Comparison of ENCODE assay signal across 25 mouse cellular contexts in the genomic region with DNA sequence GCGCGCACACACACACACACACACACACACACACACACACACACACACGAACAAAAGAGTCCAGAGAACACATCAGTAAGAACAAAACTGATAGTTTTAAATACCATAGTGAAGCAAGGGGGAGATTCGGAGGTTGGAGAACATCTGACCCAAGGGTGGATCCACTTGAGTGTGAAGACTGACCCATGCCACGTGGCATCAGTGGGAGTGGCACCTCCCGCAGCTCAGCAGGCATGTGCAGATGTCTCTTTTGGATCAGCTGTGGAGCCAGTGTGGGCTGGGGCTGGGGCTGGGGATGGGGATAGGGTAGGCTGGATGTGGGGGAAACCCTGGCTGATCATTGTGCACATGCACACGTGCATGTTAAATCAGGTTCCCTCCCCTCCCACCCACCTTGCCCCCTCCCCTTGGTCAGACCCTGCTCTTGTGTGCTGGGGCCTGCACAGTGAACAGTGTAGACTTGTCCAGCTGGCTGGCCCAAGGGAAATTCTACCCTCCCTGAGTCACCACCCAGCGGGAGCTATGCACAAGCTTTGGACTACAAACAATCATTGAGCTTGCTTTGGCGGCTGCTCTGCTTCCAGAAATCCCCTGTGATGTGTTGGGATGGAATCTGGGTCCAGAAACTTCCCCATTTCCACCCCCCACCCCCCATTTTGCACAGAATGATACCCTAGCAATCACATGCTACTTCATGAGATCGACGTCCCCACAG. TPM values are rescaled to one million over a fixed set of nuclear protein-coding genes. Genes with fewer than 3 reads are reported as not detected.
DNase-seq lines count a peak whose midpoint lies in the region; ATAC-seq and TF ChIP-seq lines count a peak whose summit lies in the region.
"Had no signal": no experiment of that assay in that cellular context is flagged by ENCODE, and none has a peak within 500 bp of the region (broad histone marks: within the 10 kb centered on the region; RNA-seq: fewer than 3 reads in every experiment).

No protein-coding gene starts in this region.

- H3K27ac ChIP-seq in gastrocnemius, adult 2 months, result no peak overlapping the region; the same call in 1 of the 2 replicates
- H3K27ac ChIP-seq in hindbrain, postnatal 0 days, result no peak overlapping the region
- no peak overlapping the region for H3K27ac ChIP-seq in hindbrain, embryonic 16.5 days (ENCODE audit: low read depth, low read length)
- H3K27ac ChIP-seq: forebrain, embryonic 15.5 days; kidney, embryonic 15.5 days; liver, embryonic 13.5 days; midbrain, embryonic 13.5 days; neural tube, embryonic 12.5 days had no signal

- peak; percentile 55 for DNase-seq in gastrocnemius, adult 2 months
- DNase-seq in gastrocnemius, postnatal 36 days, result no peak
- DNase-seq in hindbrain, postnatal 0 days (ENCODE audit: low spot score), result peak; percentile 9
- peak; percentile 80 for DNase-seq in NIH3T3 (ENCODE audit: low read depth)
- no peak for DNase-seq in kidney, postnatal 14 days
- no peak for DNase-seq in left cerebral cortex, adult 8-10 months (ENCODE audit: low spot score in 2 of 2)
- DNase-seq: adrenal gland, postnatal 25 days; cerebellum, adult 9-10 months; kidney, adult 11 months; kidney, postnatal 4 days; liver, embryonic 13.5 days; lung, adult 2 months; right cerebral cortex, postnatal 14 days; thymus, postnatal 14 days had no signal

- no peaks in the 10 kb centered on the region for H3K9me3 ChIP-seq in hindbrain, postnatal 0 days (ENCODE audit: low read length)
- no peaks in the 10 kb centered on the region for H3K9me3 ChIP-seq in hindbrain, embryonic 16.5 days (ENCODE audit: control insufficient read depth, low read length)
- H3K9me3 ChIP-seq: forebrain, embryonic 15.5 days; kidney, embryonic 15.5 days; liver, embryonic 13.5 days; megakaryocyte, embryonic 14.5 days; midbrain, embryonic 13.5 days; neural tube, embryonic 12.5 days had no signal

- H3K36me3 ChIP-seq in hindbrain, postnatal 0 days (ENCODE audit: insufficient read depth, low read length), result no peaks in the 10 kb centered on the region
- no peaks in the 10 kb centered on the region for H3K36me3 ChIP-seq in hindbrain, embryonic 16.5 days (ENCODE audit: control insufficient read depth, insufficient read depth, low read length)
- H3K36me3 ChIP-seq: forebrain, embryonic 15.5 days; kidney, embryonic 15.5 days; liver, embryonic 13.5 days; midbrain, embryonic 13.5 days; neural tube, embryonic 12.5 days had no signal

- intact Hi-C loops in gastrocnemius, adult 2 months (cut with DNase I), result no loop called here
- intact Hi-C loops in gastrocnemius, postnatal 36 days (cut with DNase I), result no loop called here

- no peaks in the 10 kb centered on the region for H3K4me1 ChIP-seq in hindbrain, postnatal 0 days (ENCODE audit: insufficient read depth, low read length)
- no peaks in the 10 kb centered on the region for H3K4me1 ChIP-seq in hindbrain, embryonic 16.5 days (ENCODE audit: control insufficient read depth, insufficient read depth, low read depth, low read length)
- H3K4me1 ChIP-seq: forebrain, embryonic 15.5 days; liver, embryonic 13.5 days; midbrain, embryonic 13.5 days; neural tube, embryonic 12.5 days had no signal

- ATAC-seq in hindbrain, postnatal 0 days, result no peak
- no peak for ATAC-seq in hindbrain, embryonic 16.5 days
- ATAC-seq: forebrain, embryonic 15.5 days; midbrain, embryonic 13.5 days had no signal

- H3K4me2 ChIP-seq in hindbrain, postnatal 0 days (ENCODE audit: low read depth, low read length), result no peak overlapping the region
- no peak overlapping the region for H3K4me2 ChIP-seq in hindbrain, embryonic 16.5 days (ENCODE audit: low read length)
- H3K4me2 ChIP-seq: forebrain, embryonic 15.5 days; kidney, embryonic 15.5 days; liver, embryonic 13.5 days; midbrain, embryonic 13.5 days; neural tube, embryonic 12.5 days had no signal

- H3K4me3 ChIP-seq in gastrocnemius, adult 2 months, result no peak overlapping the region
- no peak overlapping the region for H3K4me3 ChIP-seq in hindbrain, postnatal 0 days (ENCODE audit: low read length)
- no peak overlapping the region for H3K4me3 ChIP-seq in hindbrain, embryonic 16.5 days (ENCODE audit: low read length)
- H3K4me3 ChIP-seq: forebrain, embryonic 15.5 days; kidney, embryonic 15.5 days; liver, embryonic 13.5 days; midbrain, embryonic 13.5 days; neural tube, embryonic 12.5 days had no signal

- WGBS in hindbrain, postnatal 0 days, result 77% methylated on average over 11 of the region's 11 CpGs
- 83% methylated on average over 11 of the region's 11 CpGs for WGBS in hindbrain, embryonic 16.5 days

- no peak overlapping the region for H3K9ac ChIP-seq in hindbrain, postnatal 0 days (replicated peaks; ENCODE audit: low read length)
- no peak overlapping the region for H3K9ac ChIP-seq in hindbrain, embryonic 16.5 days (ENCODE audit: low read depth, low read length)
- H3K9ac ChIP-seq: forebrain, embryonic 15.5 days; kidney, embryonic 15.5 days; liver, embryonic 13.5 days; midbrain, embryonic 13.5 days; neural tube, embryonic 12.5 days had no signal

- no peaks in the 10 kb centered on the region for H3K27me3 ChIP-seq in hindbrain, postnatal 0 days (ENCODE audit: insufficient read depth, low read length)
- H3K27me3 ChIP-seq in hindbrain, embryonic 16.5 days (replicated peaks; ENCODE audit: control insufficient read depth, insufficient read depth, low read length), result no peaks in the 10 kb centered on the region
- H3K27me3 ChIP-seq: forebrain, embryonic 15.5 days; kidney, embryonic 15.5 days; liver, embryonic 13.5 days; midbrain, embryonic 13.5 days; neural tube, embryonic 12.5 days had no signal

- no peak; the same call in 1 of the 2 replicates for TF ChIP-seq CTCF in gastrocnemius, adult 2 months (IDR thresholded peaks at IDR 0.05)
- TF ChIP-seq CTCF in hindbrain, postnatal 0 days (IDR thresholded peaks at IDR 0.05; ENCODE audit: low read depth), result no peak

RNA-seq across cellular contexts. Expression of a gene that starts 37.7 kb away (rescaled TPM):
- total RNA-seq in gastrocnemius, adult 2 months (2021), result 1 to 10 TPM in 1 of 2 experiments, under 1 TPM in 1; 0.87 to 1.4 TPM
- total RNA-seq in gastrocnemius, postnatal 36 days (2021), result 1 to 10 TPM; 1.6 to 2.1 TPM
- total RNA-seq in hindbrain, postnatal 0 days (2014; rRNA removed), result not detected in 2 replicates
- polyA plus RNA-seq in hindbrain, postnatal 0 days (2015; fragmentation: Nextera tagmentation; extraction: Ambion mirVana), result 1.2 and 1.9 TPM in 2 replicates
- 0.40 and 0.52 TPM in 2 replicates for polyA plus RNA-seq in hindbrain, embryonic 16.5 days (2015; fragmentation: Nextera tagmentation; extraction: Ambion mirVana)
- total RNA-seq in left cerebral cortex, adult 8-10 months (2022), result 1 to 10 TPM; 1.6 to 6.3 (median 3.3) TPM
- total RNA-seq: MEL had no signal
- polyA plus RNA-seq: forebrain, embryonic 15.5 days; hindbrain, embryonic 11.5 days; neural tube, embryonic 12.5 days had no signal

RNA-seq across cellular contexts. Expression of a gene that starts 48.4 kb away (rescaled TPM):
- total RNA-seq in gastrocnemius, adult 2 months (2021), result under 1 TPM; 0.28 to 0.53 TPM
- total RNA-seq in gastrocnemius, postnatal 36 days (2021), result under 1 TPM in 1 of 2 experiments, not detected in 1; 0.31 TPM
- not detected in 2 replicates for total RNA-seq in hindbrain, postnatal 0 days (2014; rRNA removed)
- not detected in 2 replicates for polyA plus RNA-seq in hindbrain, postnatal 0 days (2015; fragmentation: Nextera tagmentation; extraction: Ambion mirVana)
- not detected in 2 replicates for polyA plus RNA-seq in hindbrain, embryonic 16.5 days (2015; fragmentation: Nextera tagmentation; extraction: Ambion mirVana)
- 1 to 10 TPM in 1 of 4 experiments, under 1 TPM in 2, not detected in 1; 0.42 to 2.4 (median 0.64) TPM for total RNA-seq in left cerebral cortex, adult 8-10 months (2022)
- total RNA-seq: MEL; monocyte, adult 5-6 weeks had no signal
- polyA plus RNA-seq: brain, embryonic 14.5 days; forebrain, embryonic 15.5 days; hindbrain, embryonic 11.5 days; liver, embryonic 13.5 days; midbrain, embryonic 13.5 days; neural tube, embryonic 12.5 days; testis, adult 2 months had no signal

RNA-seq across cellular contexts. Expression of a gene that starts 51.6 kb away (rescaled TPM):
- total RNA-seq in gastrocnemius, adult 2 months (2021), result 1 to 10 TPM; 6.2 to 7.0 TPM
- 1 to 10 TPM; 6.6 to 7.4 TPM for total RNA-seq in gastrocnemius, postnatal 36 days (2021)
- 3.3 and 8.5 TPM in 2 replicates for total RNA-seq in hindbrain, postnatal 0 days (2014; rRNA removed)
- polyA plus RNA-seq in hindbrain, postnatal 0 days (2015; fragmentation: Nextera tagmentation; extraction: Ambion mirVana), result 3.7 and 4.4 TPM in 2 replicates
- 3.5 and 3.9 TPM in 2 replicates for polyA plus RNA-seq in hindbrain, embryonic 16.5 days (2015; fragmentation: Nextera tagmentation; extraction: Ambion mirVana)
- total RNA-seq in left cerebral cortex, adult 8-10 months (2022), result 10 to 100 TPM in 2 of 4 experiments, 1 to 10 TPM in 2; 6.8 to 10.8 (median 9.4) TPM

Comparison
In these comparisons a context has a peak if more than half of its experiments do, and no peak if none do; other contexts are left out.
1. DNase-seq: peak in gastrocnemius, adult 2 months (single experiment), hindbrain, postnatal 0 days (single experiment) and NIH3T3 (single experiment); none in gastrocnemius, postnatal 36 days (0 of 2), kidney, postnatal 14 days (single experiment) and left cerebral cortex, adult 8-10 months (0 of 2).